Mouse (Mus musculus): ENCODE data around the gene Serpinb9.
"Not testable (repeated sequence)": the region's sequence is repeated elsewhere in the genome, so short reads cannot be mapped to it uniquely, and the experiment has no call there.

Serpinb9 gene

GRCm38 (mm10) chr13:33002950-33003349 is at the start of gene Serpinb9:
Serpinb9 (plus strand) TSS chr13:33003250.
- no peak for DNase-seq (ENCODE audit: low spot score in 2 of 2)

- no peak for DNase-seq (ENCODE audit: low spot score in 2 of 2)
These were observed 46.5 kb upstream of the Serpinb9 start for GRCm38 (mm10) chr13:32956537-32956936.

GRCm38 (mm10) chr13:32957917-32958316 is 45.1 kb upstream of the Serpinb9 start:
- no peak for DNase-seq (ENCODE audit: low spot score in 2 of 2)

GRCm38 (mm10) chr13:32958521-32958920 is 44.5 kb upstream of the Serpinb9 start:
- not testable (repeated sequence) for DNase-seq (ENCODE audit: low spot score in 2 of 2)

GRCm38 (mm10) chr13:32963990-32964753 is 38.9 kb upstream of the Serpinb9 start:
- DNase-seq (ENCODE audit: low spot score in 2 of 2) = no peak

- no peak for DNase-seq (ENCODE audit: low spot score in 2 of 2)
These were observed 37.9 kb upstream of the Serpinb9 start, which contains the start of gene Serpinb6b for GRCm38 (mm10) chr13:32964989-32965811. Serpinb6b (plus strand) TSS chr13:32965209.

- DNase-seq (ENCODE audit: low spot score in 2 of 2) = no peak
These were observed 36.9 kb upstream of the Serpinb9 start for GRCm38 (mm10) chr13:32966116-32966515.

GRCm38 (mm10) chr13:32967233-32967632 is 35.8 kb upstream of the Serpinb9 start:
- DNase-seq (ENCODE audit: low spot score in 2 of 2) = no peak

GRCm38 (mm10) chr13:32968353-32968984 is 34.6 kb upstream of the Serpinb9 start:
- no peak for DNase-seq (ENCODE audit: low spot score in 2 of 2)

- no peak for DNase-seq (ENCODE audit: low spot score in 2 of 2)
These were observed 33.9 kb upstream of the Serpinb9 start for GRCm38 (mm10) chr13:32968996-32969640.

GRCm38 (mm10) chr13:32969641-32970040 is 33.4 kb upstream of the Serpinb9 start:
- no peak for DNase-seq (ENCODE audit: low spot score in 2 of 2)

- DNase-seq (ENCODE audit: low spot score in 2 of 2) = no peak
These were observed 32.3 kb upstream of the Serpinb9 start for GRCm38 (mm10) chr13:32970776-32971175.

GRCm38 (mm10) chr13:32974268-32974667 is 28.8 kb upstream of the Serpinb9 start:
- no peak for DNase-seq (ENCODE audit: low spot score in 2 of 2)

- no peak for DNase-seq (ENCODE audit: low spot score in 2 of 2)
These were observed 28.1 kb upstream of the Serpinb9 start for GRCm38 (mm10) chr13:32974889-32975460.

- no peak for DNase-seq (ENCODE audit: low spot score in 2 of 2)
These were observed 27.3 kb upstream of the Serpinb9 start for GRCm38 (mm10) chr13:32975710-32976109.

GRCm38 (mm10) chr13:32982556-32983042 is 20.5 kb upstream of the Serpinb9 start:
- no peak for DNase-seq (ENCODE audit: low spot score in 2 of 2)

GRCm38 (mm10) chr13:32986256-32986655 is 16.8 kb upstream of the Serpinb9 start:
- no peak for DNase-seq (ENCODE audit: low spot score in 2 of 2)

GRCm38 (mm10) chr13:32993152-32993893 is 9.7 kb upstream of the Serpinb9 start:
- no peak for DNase-seq (ENCODE audit: low spot score in 2 of 2)

- no peak for DNase-seq (ENCODE audit: low spot score in 2 of 2)
These were observed 9.2 kb upstream of the Serpinb9 start for GRCm38 (mm10) chr13:32993894-32994242.

- no peak for DNase-seq (ENCODE audit: low spot score in 2 of 2)
These were observed 8.0 kb upstream of the Serpinb9 start for GRCm38 (mm10) chr13:32995051-32995450.

GRCm38 (mm10) chr13:33001341-33001740 is 1.7 kb upstream of the Serpinb9 start:
- no peak for DNase-seq (ENCODE audit: low spot score in 2 of 2)
